Mouse (Mus musculus): Measurements from ENCODE around the gene Ankdd1b. TPM values are rescaled to one million over a fixed set of nuclear protein-coding genes. Genes with fewer than 3 reads are reported as not detected.

Gene Ankdd1b
- polyA plus RNA-seq, 1 experiment from 2014 or later: 0.21 TPM

- 57% methylated on average over 3 of the region's 3 CpGs for WGBS
- H3K4me2 ChIP-seq (replicated peaks): no peak overlapping the region
- no peak overlapping the region for H3K9ac ChIP-seq
- H3K27me3 ChIP-seq: no peaks in the 10 kb centered on the region
- no peak overlapping the region for H3K4me3 ChIP-seq
- no peaks in the 10 kb centered on the region for H3K4me1 ChIP-seq
- no peak for ATAC-seq (ENCODE audit: low FRiP score)
- H3K36me3 ChIP-seq: no peaks in the 10 kb centered on the region
- H3K27ac ChIP-seq: no peak overlapping the region
- no peaks in the 10 kb centered on the region for H3K9me3 ChIP-seq (replicated peaks)
Observed at GRCm38 (mm10) chr13:96426044-96426443, 45.0 kb downstream of the Ankdd1b start.

GRCm38 (mm10) chr13:96424496-96425274, 46.3 kb downstream of the Ankdd1b start:
- H3K27ac ChIP-seq: no peak overlapping the region
- ATAC-seq (ENCODE audit: low FRiP score): no peak
- no peak overlapping the region for H3K9ac ChIP-seq
- no peak overlapping the region for H3K4me3 ChIP-seq
- WGBS: 89% methylated on average over 12 of the region's 12 CpGs
- no peaks in the 10 kb centered on the region for H3K36me3 ChIP-seq
- no peaks in the 10 kb centered on the region for H3K9me3 ChIP-seq (replicated peaks)
- no peak overlapping the region for H3K4me2 ChIP-seq (replicated peaks)
- H3K4me1 ChIP-seq: no peaks in the 10 kb centered on the region
- H3K27me3 ChIP-seq: no peaks in the 10 kb centered on the region

- H3K4me1 ChIP-seq: no peaks in the 10 kb centered on the region
- no peaks in the 10 kb centered on the region for H3K27me3 ChIP-seq
- H3K9me3 ChIP-seq (replicated peaks): no peaks in the 10 kb centered on the region
- no peak overlapping the region for H3K4me2 ChIP-seq (replicated peaks)
- ATAC-seq (ENCODE audit: low FRiP score): no peak
- no peak overlapping the region for H3K4me3 ChIP-seq
- H3K36me3 ChIP-seq: peaks cover 24% of the 10 kb centered on the region
- H3K9ac ChIP-seq: no peak overlapping the region
- H3K27ac ChIP-seq: no peak overlapping the region
Observed at GRCm38 (mm10) chr13:96421230-96421629, 49.8 kb downstream of the Ankdd1b start.

GRCm38 (mm10) chr13:96418487-96418886, 52.5 kb downstream of the Ankdd1b start:
- no peak for ATAC-seq (ENCODE audit: low FRiP score)
- no peaks in the 10 kb centered on the region for H3K9me3 ChIP-seq (replicated peaks)
- H3K4me3 ChIP-seq: no peak overlapping the region
- no peak overlapping the region for H3K27ac ChIP-seq
- no peaks in the 10 kb centered on the region for H3K27me3 ChIP-seq
- 92% methylated on average over 4 of the region's 4 CpGs for WGBS
- H3K36me3 ChIP-seq: peaks cover 49% of the 10 kb centered on the region
- H3K9ac ChIP-seq: no peak overlapping the region
- H3K4me1 ChIP-seq: no peaks in the 10 kb centered on the region
- no peak overlapping the region for H3K4me2 ChIP-seq (replicated peaks)

GRCm38 (mm10) chr13:96417261-96417813, 53.7 kb downstream of the Ankdd1b start:
- ATAC-seq (ENCODE audit: low FRiP score): no peak
- H3K4me2 ChIP-seq (replicated peaks): no peak overlapping the region
- H3K9ac ChIP-seq: no peak overlapping the region
- peaks cover 54% of the 10 kb centered on the region for H3K36me3 ChIP-seq
- H3K4me3 ChIP-seq: no peak overlapping the region
- no peaks in the 10 kb centered on the region for H3K9me3 ChIP-seq (replicated peaks)
- no peaks in the 10 kb centered on the region for H3K27me3 ChIP-seq
- no peak overlapping the region for H3K27ac ChIP-seq
- 84% methylated on average over 5 of the region's 5 CpGs for WGBS
- no peaks in the 10 kb centered on the region for H3K4me1 ChIP-seq

GRCm38 (mm10) chr13:96416380-96416779, 54.6 kb downstream of the Ankdd1b start:
- no peak overlapping the region for H3K4me3 ChIP-seq
- H3K36me3 ChIP-seq: peaks cover 62% of the 10 kb centered on the region
- no peak for ATAC-seq (ENCODE audit: low FRiP score)
- no peak overlapping the region for H3K4me2 ChIP-seq (replicated peaks)
- no peaks in the 10 kb centered on the region for H3K27me3 ChIP-seq
- H3K9me3 ChIP-seq (replicated peaks): no peaks in the 10 kb centered on the region
- no peak overlapping the region for H3K9ac ChIP-seq
- H3K4me1 ChIP-seq: no peaks in the 10 kb centered on the region
- WGBS: 94% methylated on average over 8 of the region's 8 CpGs
- no peak overlapping the region for H3K27ac ChIP-seq

- Histone ChIP-seq H3K9ac (no peak overlapping the region), H3K4me2 (replicated peaks) (no peak overlapping the region), H3K36me3 (peaks cover 72% of the 10 kb centered on the region), H3K9me3 (replicated peaks) (no peaks in the 10 kb centered on the region), H3K27ac (no peak overlapping the region), H3K27me3 (no peaks in the 10 kb centered on the region), H3K4me1 (no peaks in the 10 kb centered on the region), H3K4me3 (no peak overlapping the region)
- 90% methylated on average over 6 of the region's 6 CpGs for WGBS
- no peak for ATAC-seq (ENCODE audit: low FRiP score)
Observed at GRCm38 (mm10) chr13:96414384-96414783, 56.6 kb downstream of the Ankdd1b start.

- Histone ChIP-seq H3K4me2 (replicated peaks) (no peak overlapping the region), H3K4me1 (no peaks in the 10 kb centered on the region), H3K4me3 (no peak overlapping the region), H3K9ac (no peak overlapping the region), H3K36me3 (peaks cover 67% of the 10 kb centered on the region), H3K27ac (no peak overlapping the region), H3K27me3 (no peaks in the 10 kb centered on the region), H3K9me3 (replicated peaks) (no peaks in the 10 kb centered on the region)
- WGBS: 84% methylated on average over 1 of the region's 1 CpGs
- no peak for ATAC-seq (ENCODE audit: low FRiP score)
Observed at GRCm38 (mm10) chr13:96408786-96409185, 62.2 kb downstream of the Ankdd1b start.

GRCm38 (mm10) chr13:96407040-96407439, 64.0 kb downstream of the Ankdd1b start:
- Histone ChIP-seq H3K9me3 (replicated peaks) (no peaks in the 10 kb centered on the region), H3K36me3 (peaks cover 71% of the 10 kb centered on the region), H3K9ac (no peak overlapping the region), H3K27me3 (no peaks in the 10 kb centered on the region), H3K4me3 (no peak overlapping the region), H3K4me2 (replicated peaks) (no peak overlapping the region), H3K4me1 (no peaks in the 10 kb centered on the region), H3K27ac (no peak overlapping the region)
- WGBS: 75% methylated on average over 4 of the region's 4 CpGs
- ATAC-seq (ENCODE audit: low FRiP score): no peak

GRCm38 (mm10) chr13:96405518-96405917, 65.5 kb downstream of the Ankdd1b start:
- ATAC-seq (ENCODE audit: low FRiP score): no peak
- Histone ChIP-seq H3K36me3 (peaks cover 68% of the 10 kb centered on the region), H3K4me2 (replicated peaks) (no peak overlapping the region), H3K4me3 (no peak overlapping the region), H3K27ac (no peak overlapping the region), H3K9ac (no peak overlapping the region), H3K9me3 (replicated peaks) (no peaks in the 10 kb centered on the region), H3K27me3 (no peaks in the 10 kb centered on the region), H3K4me1 (no peaks in the 10 kb centered on the region)
- 95% methylated on average over 2 of the region's 2 CpGs for WGBS

GRCm38 (mm10) chr13:96401251-96401650, 69.7 kb downstream of the Ankdd1b start:
- H3K27me3 ChIP-seq: no peaks in the 10 kb centered on the region
- H3K27ac ChIP-seq: no peak overlapping the region
- H3K9ac ChIP-seq: no peak overlapping the region
- H3K4me1 ChIP-seq: no peaks in the 10 kb centered on the region
- H3K4me3 ChIP-seq: no peak overlapping the region
- ATAC-seq (ENCODE audit: low FRiP score): no peak
- H3K9me3 ChIP-seq (replicated peaks): no peaks in the 10 kb centered on the region
- peaks cover 88% of the 10 kb centered on the region for H3K36me3 ChIP-seq
- no peak overlapping the region for H3K4me2 ChIP-seq (replicated peaks)
- 95% methylated on average over 5 of the region's 5 CpGs for WGBS

- ATAC-seq (ENCODE audit: low FRiP score): no peak
- WGBS: 14% methylated on average over 2 of the region's 2 CpGs
- Histone ChIP-seq H3K27ac (no peak overlapping the region), H3K9ac (peak overlapping the region; percentile 79; the same call in 1 of the 2 replicates), H3K4me2 (replicated peaks) (peak overlapping the region; percentile 84), H3K36me3 (peaks cover 34% of the 10 kb centered on the region), H3K9me3 (replicated peaks) (no peaks in the 10 kb centered on the region), H3K27me3 (no peaks in the 10 kb centered on the region), H3K4me1 (peaks cover 8% of the 10 kb centered on the region), H3K4me3 (peak overlapping the region; percentile 81)
Observed at GRCm38 (mm10) chr13:96389301-96389700, 81.7 kb downstream of the Ankdd1b start.
